Mouse (Mus musculus) liver, embryonic 15.5 days (tissue): Measurements from ENCODE around the gene Rnf138rt1. TPM values are rescaled to one million over a fixed set of nuclear protein-coding genes. Genes with fewer than 3 reads are reported as not detected.

Experiments
- ATAC-seq: fragments of 200-750 bp; cut with Nextera tagmentation; 2 replicates; pipeline ENCODE4 v1.8.0; 2017; ENCODE audit warnings: moderate number of reproducible peaks, mild to moderate bottlenecking, moderate library complexity; ENCODE audit not compliant: insufficient read depth
- H3K27ac ChIP-seq: fragments of 300-500 bp; sonication (generic); replicated peaks from 2 replicates; pipeline ENCODE4 v1.5.1; 2015; ENCODE audit warnings: mild to moderate bottlenecking, inconsistent platforms
- H3K27me3 ChIP-seq: fragments of 300-500 bp; sonication (generic); 2 replicates; pipeline ENCODE4 v1.6.1; 2015; ENCODE audit warnings: mild to moderate bottlenecking, inconsistent platforms
- H3K36me3 ChIP-seq: fragments of 300-500 bp; sonication (generic); replicated peaks from 2 replicates; pipeline ENCODE4 v1.6.1; 2015; ENCODE audit warnings: moderate library complexity, mild to moderate bottlenecking, inconsistent platforms
- H3K4me1 ChIP-seq: fragments of 300-500 bp; sonication (generic); replicated peaks from 2 replicates; pipeline ENCODE4 v1.6.1; 2015; ENCODE audit warnings: inconsistent platforms
- H3K4me2 ChIP-seq: fragments of 300-500 bp; sonication (generic); 2 replicates; pipeline ENCODE4 v1.6.1; 2015; ENCODE audit warnings: moderate library complexity, mild to moderate bottlenecking, inconsistent platforms
- H3K4me3 ChIP-seq: fragments of 300-500 bp; sonication (generic); replicated peaks from 2 replicates; pipeline ENCODE4 v1.5.1; 2015; ENCODE audit warnings: mild to moderate bottlenecking, inconsistent platforms
- H3K9ac ChIP-seq: fragments of 300-500 bp; sonication (generic); 2 replicates; pipeline ENCODE4 v1.6.1; 2015; ENCODE audit warnings: moderate library complexity, mild to moderate bottlenecking, inconsistent platforms
- H3K9me3 ChIP-seq: fragments of 300-500 bp; sonication (generic); replicated peaks from 2 replicates; pipeline ENCODE4 v1.6.1; 2016; ENCODE audit warnings: inconsistent platforms
- WGBS: fragments of 180-500 bp; shearing (Covaris S2); methylation state at CpG from one replicate; pipeline ENCODE4 v1.1.7; 2015; ENCODE audit warnings: mixed read lengths; ENCODE audit not compliant: insufficient replicate concordance; 5-methylcytosine and 5-hydroxymethylcytosine counted together
- polyA plus RNA-seq: library from polyadenylated mRNA; unstranded; fragments of >200 nt; fragmentation: Nextera tagmentation; extraction: Ambion mirVana; gene quantifications from 2 replicates; pipeline ENCODE4 v1.2.1, GENCODE M21; 2015

The Rnf138rt1 gene
- 0.09 TPM in 1 of 2 replicates, not detected in the other for polyA plus RNA-seq

GRCm38 (mm10) chrX:163760617-163761434 is at the start of gene Rnf138rt1:
Gene Rnf138rt1 (minus strand): TSS chrX:163761329.
- Histone ChIP-seq H3K36me3 (no peaks in the 10 kb centered on the region), H3K27ac (no peak within 1 kb of the TSS), H3K4me3 (peak within 1 kb of the TSS; percentile 17; the same call in 1 of the 2 replicates), H3K9me3 (no peaks in the 10 kb centered on the region), H3K4me1 (no peaks in the 10 kb centered on the region), H3K4me2 (peak within 1 kb of the TSS; percentile 50), H3K27me3 (peaks cover 26% of the 10 kb centered on the region), H3K9ac (no peak within 1 kb of the TSS)
- no peak for ATAC-seq
- 19% methylated on average over 42 of the region's 42 CpGs for WGBS

DNA sequence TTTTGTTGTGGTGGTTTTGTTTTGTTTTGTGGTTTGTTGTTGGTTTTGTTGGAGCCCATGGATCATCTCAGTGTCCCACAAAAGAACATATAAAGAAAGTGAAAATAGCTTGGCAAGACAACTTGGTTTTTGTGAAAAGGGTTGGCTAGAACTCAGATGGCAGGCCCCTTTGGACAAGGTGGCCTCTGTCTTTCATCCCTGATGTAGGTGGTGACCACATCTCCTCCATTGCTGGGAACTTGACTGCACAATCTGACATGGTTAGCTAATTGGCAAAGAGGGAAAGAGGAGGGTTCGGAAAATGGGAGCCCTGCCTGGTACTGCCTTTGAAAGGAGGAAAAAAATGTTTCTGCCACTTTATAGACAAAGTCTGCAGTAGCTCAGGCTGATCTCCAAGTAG is 46.1 kb upstream of the Rnf138rt1 start:
- no peaks in the 10 kb centered on the region for H3K27me3 ChIP-seq
- no peaks in the 10 kb centered on the region for H3K9me3 ChIP-seq
- H3K27ac ChIP-seq = no peak overlapping the region
- no peak overlapping the region for H3K4me2 ChIP-seq
- H3K4me3 ChIP-seq = no peak overlapping the region
- no peak for ATAC-seq
- H3K36me3 ChIP-seq = no peaks in the 10 kb centered on the region
- H3K4me1 ChIP-seq = no peaks in the 10 kb centered on the region
- WGBS = 50% methylated on average over 1 of the region's 1 CpGs
- no peak overlapping the region for H3K9ac ChIP-seq

DNA sequence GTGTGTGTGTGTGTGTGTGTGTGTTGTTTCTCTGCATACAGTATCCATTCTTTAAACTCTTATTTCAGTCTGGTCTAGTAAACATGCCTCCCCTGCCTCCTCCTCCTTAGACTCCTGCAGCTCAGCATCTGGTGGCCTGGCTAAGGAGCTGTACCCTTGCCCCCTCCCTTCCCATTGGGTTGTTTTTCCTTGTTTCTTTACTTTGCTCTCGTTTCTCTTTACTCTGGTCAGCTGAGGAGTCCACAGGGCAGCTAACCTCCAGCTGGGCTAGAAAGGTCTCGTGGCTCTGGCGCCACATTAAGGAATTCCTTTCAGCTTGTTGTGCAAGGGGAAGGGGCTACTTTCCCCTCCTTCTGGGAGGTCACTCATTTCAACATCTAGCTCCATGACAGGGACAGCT is 5.2 kb upstream of the Rnf138rt1 start:
- no peaks in the 10 kb centered on the region for H3K36me3 ChIP-seq
- no peak for ATAC-seq

DNA sequence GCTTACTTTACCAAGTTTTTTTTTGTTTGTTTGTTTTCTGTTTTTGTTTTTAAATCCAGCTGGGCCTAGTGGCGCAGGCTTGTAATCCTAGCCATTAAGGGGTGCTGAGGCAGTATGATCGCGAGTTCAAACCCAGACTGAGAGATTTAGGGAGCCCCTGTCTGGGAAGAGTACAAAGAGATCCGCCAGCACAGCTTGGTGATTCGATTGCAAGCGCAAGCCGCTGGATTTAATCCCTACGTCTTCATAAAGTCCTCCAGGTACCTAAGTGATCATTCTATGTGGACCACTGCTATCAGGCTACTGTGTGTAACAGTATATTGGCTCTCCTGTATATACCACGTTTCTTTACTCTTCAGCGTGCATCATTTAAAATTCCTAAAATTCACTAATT is 303 bp upstream of the Rnf138rt1 start:
- Histone ChIP-seq H3K9ac (no peak overlapping the region), H3K4me2 (peak overlapping the region; percentile 50), H3K27ac (no peak overlapping the region), H3K9me3 (no peaks in the 10 kb centered on the region), H3K4me3 (no peak overlapping the region), H3K4me1 (no peaks in the 10 kb centered on the region), H3K36me3 (no peaks in the 10 kb centered on the region), H3K27me3 (peaks cover 26% of the 10 kb centered on the region)
- ATAC-seq = no peak
- 29% methylated on average over 10 of the region's 10 CpGs for WGBS

More for the DNA sequence above, 5.2 kb upstream of the Rnf138rt1 start:
- Histone ChIP-seq H3K9ac (no peak overlapping the region), H3K27ac (no peak overlapping the region), H3K4me3 (no peak overlapping the region), H3K9me3 (no peaks in the 10 kb centered on the region), H3K27me3 (peaks cover 13% of the 10 kb centered on the region), H3K4me2 (no peak overlapping the region), H3K4me1 (no peaks in the 10 kb centered on the region)
- 19% methylated on average over 3 of the region's 3 CpGs for WGBS

GRCm38 (mm10) chrX:163745996-163746395 is 15.1 kb downstream of the Rnf138rt1 start:
- WGBS = 61% methylated on average over 6 of the region's 6 CpGs
- H3K9ac ChIP-seq = no peak overlapping the region
- no peaks in the 10 kb centered on the region for H3K27me3 ChIP-seq
- no peak overlapping the region for H3K4me3 ChIP-seq
- H3K27ac ChIP-seq = no peak overlapping the region
- no peaks in the 10 kb centered on the region for H3K9me3 ChIP-seq
- no peaks in the 10 kb centered on the region for H3K36me3 ChIP-seq
- no peak overlapping the region for H3K4me2 ChIP-seq
- no peaks in the 10 kb centered on the region for H3K4me1 ChIP-seq
- ATAC-seq = peak; percentile 52

- Histone ChIP-seq H3K27me3 (no peaks in the 10 kb centered on the region), H3K9me3 (no peaks in the 10 kb centered on the region), H3K4me2 (no peak overlapping the region), H3K4me1 (no peaks in the 10 kb centered on the region), H3K9ac (no peak overlapping the region), H3K4me3 (no peak overlapping the region), H3K27ac (no peak overlapping the region), H3K36me3 (no peaks in the 10 kb centered on the region)
- ATAC-seq = no peak
- WGBS = 28% methylated on average over 2 of the region's 2 CpGs
Measured at GRCm38 (mm10) chrX:163743896-163744295, 17.2 kb downstream of the Rnf138rt1 start.

- no peak for ATAC-seq
- Histone ChIP-seq H3K4me2 (no peak overlapping the region), H3K27ac (no peak overlapping the region), H3K9me3 (no peaks in the 10 kb centered on the region), H3K27me3 (no peaks in the 10 kb centered on the region), H3K9ac (no peak overlapping the region), H3K4me3 (no peak overlapping the region), H3K4me1 (no peaks in the 10 kb centered on the region), H3K36me3 (no peaks in the 10 kb centered on the region)
- WGBS = 37% methylated on average over 1 of the region's 1 CpGs
Measured at GRCm38 (mm10) chrX:163738904-163739303, 22.2 kb downstream of the Rnf138rt1 start.

DNA sequence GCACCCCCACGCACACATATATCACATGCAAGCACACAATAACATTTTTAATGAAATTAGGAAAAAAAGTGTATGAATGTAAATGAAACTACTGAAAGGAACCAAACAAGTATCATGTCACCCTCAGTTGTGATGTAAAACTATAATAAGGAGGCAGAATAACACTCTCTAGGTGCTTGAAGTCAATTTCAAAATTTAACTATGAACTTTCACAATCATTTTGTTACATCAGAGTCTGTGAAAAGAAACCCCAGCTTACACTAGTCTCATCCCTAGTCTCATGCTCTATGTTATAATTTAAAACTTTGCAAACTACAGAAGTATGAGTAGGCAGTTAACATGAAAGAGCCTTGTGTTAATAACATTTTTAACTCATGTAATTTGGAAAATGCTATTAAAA is 27.0 kb downstream of the Rnf138rt1 start:
- WGBS = 50% methylated on average over 1 of the region's 1 CpGs
- no peak overlapping the region for H3K27ac ChIP-seq
- ATAC-seq = no peak
- no peak overlapping the region for H3K4me2 ChIP-seq
- no peaks in the 10 kb centered on the region for H3K36me3 ChIP-seq
- no peaks in the 10 kb centered on the region for H3K9me3 ChIP-seq
- no peak overlapping the region for H3K9ac ChIP-seq
- no peak overlapping the region for H3K4me3 ChIP-seq
- H3K4me1 ChIP-seq = no peaks in the 10 kb centered on the region
- no peaks in the 10 kb centered on the region for H3K27me3 ChIP-seq

DNA sequence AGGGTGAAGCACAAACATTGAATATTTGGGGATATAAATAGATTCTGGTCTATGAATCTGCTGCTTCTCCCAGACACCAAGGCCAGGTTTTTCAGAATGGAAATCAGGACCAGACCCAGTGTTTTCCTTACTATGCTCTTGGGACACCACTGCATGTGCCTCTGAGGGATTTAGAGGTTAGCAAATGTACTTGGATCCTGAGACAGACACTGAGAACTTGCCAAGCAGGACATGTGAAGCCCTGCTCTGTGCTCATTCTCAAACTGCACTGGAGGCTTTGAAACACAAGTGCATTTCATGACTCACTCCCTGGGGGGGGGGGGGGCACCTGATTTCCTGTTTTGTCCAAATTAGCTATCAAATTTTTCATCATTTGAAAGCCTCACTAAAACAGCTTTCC is 37.5 kb downstream of the Rnf138rt1 start:
- Histone ChIP-seq H3K27ac (no peak overlapping the region), H3K9me3 (no peaks in the 10 kb centered on the region), H3K36me3 (no peaks in the 10 kb centered on the region), H3K4me3 (no peak overlapping the region), H3K4me1 (no peaks in the 10 kb centered on the region), H3K4me2 (no peak overlapping the region), H3K27me3 (no peaks in the 10 kb centered on the region; the same call in 1 of the 2 replicates), H3K9ac (no peak overlapping the region)
- no peak for ATAC-seq

DNA sequence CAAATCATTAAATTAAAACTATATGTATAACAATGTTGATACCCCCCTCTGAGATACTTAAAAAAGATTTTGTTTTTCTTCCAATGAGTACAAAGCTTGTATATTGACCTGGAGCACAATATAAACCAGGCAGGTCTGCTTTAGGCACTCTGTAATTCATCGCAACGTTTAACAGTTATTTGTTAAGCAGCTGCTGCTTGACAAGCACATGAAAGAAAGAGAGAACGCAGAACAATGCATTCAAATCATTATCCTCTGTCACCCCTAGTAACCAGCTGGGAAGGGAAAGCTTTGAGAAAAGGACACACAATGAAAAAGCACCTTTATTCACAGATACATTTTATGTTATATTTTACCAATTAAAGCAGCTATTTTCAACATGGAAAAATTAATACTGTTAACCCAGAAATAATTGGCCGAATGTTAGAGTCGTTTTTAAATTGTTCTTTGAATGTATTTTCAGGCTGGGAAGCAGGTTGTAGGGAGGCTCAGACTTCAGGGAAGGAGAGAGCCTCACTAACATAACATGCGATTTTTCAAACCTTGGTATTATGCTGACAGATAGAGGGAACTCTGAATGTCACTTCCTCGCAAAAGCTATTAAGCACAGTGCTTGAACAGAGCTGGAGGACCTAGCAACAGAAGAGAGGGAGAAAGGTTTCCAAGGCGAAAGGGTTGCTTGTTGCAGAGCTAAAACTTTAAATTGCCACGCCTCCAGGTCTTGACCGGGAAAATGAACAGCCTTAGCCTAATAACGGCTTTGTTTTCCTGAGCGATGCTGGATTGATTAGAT is 38.1 kb downstream of the Rnf138rt1 start:
- no peak overlapping the region for H3K27ac ChIP-seq
- H3K4me2 ChIP-seq = no peak overlapping the region
- H3K4me3 ChIP-seq = no peak overlapping the region
- no peaks in the 10 kb centered on the region; the same call in 1 of the 2 replicates for H3K27me3 ChIP-seq
- H3K36me3 ChIP-seq = no peaks in the 10 kb centered on the region
- ATAC-seq = no peak
- H3K9me3 ChIP-seq = no peaks in the 10 kb centered on the region
- 58% methylated on average over 12 of the region's 12 CpGs for WGBS
- H3K4me1 ChIP-seq = no peaks in the 10 kb centered on the region
- H3K9ac ChIP-seq = no peak overlapping the region

DNA sequence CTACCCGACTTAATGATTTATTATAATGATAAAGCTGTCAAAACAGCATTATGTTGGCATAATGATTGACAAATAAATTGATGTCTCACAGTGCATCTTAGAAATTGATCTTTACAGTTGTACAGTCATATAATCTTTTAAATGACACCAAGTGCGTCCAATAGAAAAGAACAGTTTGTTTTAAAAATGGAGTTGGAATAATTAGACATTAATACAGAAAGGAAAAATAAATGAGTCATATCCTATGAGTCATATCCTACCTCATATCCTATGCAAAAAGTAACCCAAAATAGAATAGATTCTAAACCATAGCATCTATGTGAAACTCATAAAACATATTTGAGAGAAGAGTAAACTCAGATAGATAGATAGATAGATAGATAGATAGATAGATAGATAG is 40.5 kb downstream of the Rnf138rt1 start:
- Histone ChIP-seq H3K4me2 (no peak overlapping the region), H3K4me3 (no peak overlapping the region), H3K4me1 (no peaks in the 10 kb centered on the region), H3K9ac (no peak overlapping the region), H3K27me3 (no peaks in the 10 kb centered on the region; the same call in 1 of the 2 replicates), H3K36me3 (no peaks in the 10 kb centered on the region), H3K27ac (no peak overlapping the region), H3K9me3 (no peaks in the 10 kb centered on the region)
- 34% methylated on average over 2 of the region's 2 CpGs for WGBS
- ATAC-seq = no peak
